Mouse (Mus musculus) regulatory T cell (primary cell): Measurements from ENCODE around the gene Acot4.
"Not testable (repeated sequence)": the region's sequence is repeated elsewhere in the genome, so short reads cannot be mapped to it uniquely, and the experiment has no call there.

Source experiments
- in situ Hi-C: fragments of 300-600 bp; cut with MboI, MseI; formaldehyde crosslinking; loops from one replicate; pipeline ENCODE4 v1.15.1; 2025; ENCODE audit warnings: high pct_unique_total_duplicates

The Acot4 gene

DNA sequence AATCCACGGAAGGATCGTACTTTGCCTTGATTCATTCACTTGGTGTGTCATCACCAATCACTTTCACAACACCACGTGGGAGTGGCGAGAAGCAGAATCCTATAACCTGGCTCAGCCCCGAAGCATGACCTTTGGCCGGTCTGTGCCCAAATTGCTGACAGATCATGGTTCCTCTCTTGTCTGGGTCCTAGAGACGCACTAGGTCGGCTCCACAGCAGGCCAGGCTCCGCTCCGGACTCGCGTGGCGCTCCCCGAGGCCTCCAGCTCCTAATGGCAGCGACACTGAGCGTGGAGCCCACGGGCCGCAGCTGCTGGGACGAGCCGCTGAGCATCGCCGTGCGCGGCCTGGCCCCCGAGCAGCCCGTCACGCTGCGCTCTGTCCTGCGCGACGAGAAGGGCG is at the start of gene Acot4:
Acot4 (plus strand) TSS at position 139 of the 400 bp plus-strand sequence.
- in situ Hi-C loops, result not testable (repeated sequence)

DNA sequence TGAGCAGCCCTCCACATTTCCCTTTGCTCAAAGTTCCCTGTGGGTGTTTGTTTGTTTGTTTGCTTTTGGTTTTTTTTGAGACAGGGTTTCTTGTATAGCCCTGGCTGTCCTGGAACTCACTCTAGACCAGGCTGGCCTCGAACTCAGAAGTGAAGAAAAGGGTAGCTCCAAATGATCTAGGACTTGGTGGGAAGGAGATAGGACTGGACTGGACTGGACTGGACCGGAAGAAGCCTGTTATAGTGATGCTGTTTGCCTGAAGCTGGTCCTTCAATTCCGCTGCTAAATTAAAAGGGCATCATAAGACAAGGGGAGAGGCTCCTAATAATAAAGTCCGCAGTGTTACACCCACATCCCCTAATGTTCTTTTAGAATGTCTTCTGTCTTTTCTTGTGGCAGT is 49.7 kb upstream of the Acot4 start:
- in situ Hi-C loops, result no loop called here

DNA sequence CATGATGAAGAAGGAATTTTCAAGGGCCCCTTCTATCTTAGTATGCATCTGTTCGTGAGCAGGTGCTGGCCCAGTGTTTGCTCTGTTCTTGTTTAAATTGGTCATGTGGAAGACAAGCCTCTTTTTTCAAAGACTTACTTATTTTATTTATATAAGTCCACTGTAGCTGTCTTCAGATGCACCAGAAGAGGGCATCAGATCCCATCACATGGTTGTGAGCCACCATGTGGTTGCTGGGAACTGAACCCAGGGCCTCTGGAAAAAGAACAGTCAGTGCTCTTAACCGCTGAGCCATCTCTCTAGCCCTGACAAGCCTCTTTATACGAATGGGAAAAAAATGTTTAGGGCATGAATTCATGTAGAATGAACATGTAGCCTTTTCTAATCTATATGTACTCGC is 48.8 kb upstream of the Acot4 start:
- in situ Hi-C loops, result no loop called here

DNA sequence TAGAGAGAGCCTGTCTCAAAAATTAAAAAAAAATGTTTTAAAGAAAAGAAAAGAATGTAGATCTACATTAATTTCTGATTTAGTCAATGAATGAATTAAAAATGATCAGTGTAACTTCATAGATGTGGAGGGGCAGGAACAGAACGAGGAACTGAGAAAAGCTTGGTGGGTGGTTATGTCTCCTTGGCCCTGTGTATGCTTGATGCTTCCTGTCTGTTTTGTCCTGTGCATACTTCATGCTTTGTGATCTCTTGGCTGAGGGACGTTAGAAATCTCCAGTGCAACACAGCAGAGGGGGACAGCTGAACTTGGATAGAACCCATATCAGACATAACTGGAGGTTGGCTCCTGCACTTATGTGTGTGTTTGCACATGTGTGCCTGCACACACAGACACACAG is 41.0 kb upstream of the Acot4 start:
- in situ Hi-C loops, result no loop called here

DNA sequence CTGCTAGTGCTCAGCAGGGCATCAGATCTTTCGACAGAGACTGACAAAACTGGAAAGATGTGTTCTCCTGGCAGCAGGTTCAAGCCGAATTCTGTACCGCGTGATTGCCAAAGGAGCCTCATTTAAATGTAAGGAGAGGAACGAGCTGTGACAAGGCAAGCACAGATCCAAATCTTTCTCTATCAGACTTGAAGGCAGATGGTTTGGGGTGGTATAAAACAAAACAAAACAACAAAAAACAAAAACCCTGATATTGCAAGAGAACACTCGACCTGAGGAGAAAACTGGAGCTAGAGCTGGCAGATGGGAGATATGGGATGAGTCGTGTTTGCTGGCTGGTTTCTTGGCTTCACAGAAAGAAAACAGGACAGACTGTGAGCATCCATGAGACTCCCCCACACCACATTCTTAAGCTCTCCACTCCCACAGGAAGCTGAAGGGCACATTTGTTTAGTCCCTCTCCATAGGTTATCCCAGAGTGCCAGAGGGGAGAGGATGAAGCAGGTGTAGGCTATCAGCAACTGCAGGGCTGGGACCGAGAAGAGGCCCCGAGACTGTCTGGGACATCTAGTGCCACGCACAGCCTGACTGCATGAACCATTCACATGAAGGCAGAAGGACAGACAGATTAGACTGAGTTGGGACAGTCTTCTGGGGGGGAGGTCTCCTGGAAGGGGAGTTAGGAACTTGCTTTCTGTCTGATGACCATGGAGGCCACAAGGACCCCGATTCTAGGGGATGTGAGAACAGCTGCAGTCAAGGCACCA is 39.7 kb upstream of the Acot4 start:
- in situ Hi-C loops, result no loop called here

DNA sequence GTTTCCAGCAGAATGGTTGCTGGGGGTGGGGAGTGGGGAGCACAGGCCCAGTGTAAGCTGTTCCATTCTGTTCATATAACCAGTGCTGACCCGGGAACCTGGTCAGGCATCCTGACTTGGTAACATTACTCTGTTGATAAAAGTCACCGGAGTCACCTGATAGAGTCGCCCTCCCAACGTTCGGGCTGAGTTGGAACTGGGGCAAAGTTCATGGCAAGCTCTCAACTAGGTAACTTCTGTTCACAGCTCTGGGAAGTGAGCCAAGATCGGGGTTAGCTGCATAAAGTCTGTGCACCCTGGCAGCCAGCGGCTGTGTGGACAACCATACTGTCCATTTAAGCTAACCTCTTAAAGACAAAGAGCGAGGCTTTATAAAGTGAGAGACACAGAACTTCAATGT is 38.9 kb upstream of the Acot4 start:
- in situ Hi-C loops, result not testable (repeated sequence)

DNA sequence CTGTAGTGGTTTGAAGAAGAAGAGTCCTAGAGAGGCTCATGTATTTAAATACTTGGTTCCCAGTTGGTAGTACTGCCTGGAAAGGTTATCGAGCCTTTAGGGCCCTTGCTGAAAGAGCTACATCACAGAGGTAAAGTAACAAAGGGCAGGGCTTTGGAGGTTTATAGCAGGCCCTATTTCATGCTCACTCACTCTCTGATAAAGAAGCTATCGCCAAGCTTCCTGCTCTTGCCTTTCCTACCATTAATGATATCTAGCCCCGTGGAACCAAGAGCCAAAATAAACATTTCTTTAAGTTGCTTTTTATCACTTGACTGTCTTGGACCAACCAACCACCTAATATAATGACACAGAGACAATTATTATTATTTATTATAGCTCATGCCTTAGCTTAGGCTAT is 37.8 kb upstream of the Acot4 start:
- in situ Hi-C loops, result no loop called here

DNA sequence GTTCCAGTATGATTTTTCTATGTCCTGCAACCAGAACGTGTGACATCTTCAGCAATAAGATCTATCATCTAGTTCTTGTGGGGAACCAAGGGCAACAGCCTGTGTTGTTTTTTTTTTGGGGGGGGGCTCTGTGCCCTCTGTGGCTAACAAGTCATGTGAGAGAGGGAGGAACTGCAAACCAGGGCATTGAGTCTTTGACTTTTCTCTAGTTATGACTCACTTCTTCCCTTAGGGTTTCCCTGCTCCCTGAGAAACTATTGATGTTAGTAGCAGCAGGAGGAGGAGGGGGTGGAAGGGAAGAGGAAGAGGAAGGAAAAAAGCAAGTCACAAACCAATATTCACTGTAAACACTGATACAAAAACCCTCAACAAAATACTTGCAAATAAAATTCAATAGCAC is 34.3 kb upstream of the Acot4 start:
- in situ Hi-C loops, result no loop called here

DNA sequence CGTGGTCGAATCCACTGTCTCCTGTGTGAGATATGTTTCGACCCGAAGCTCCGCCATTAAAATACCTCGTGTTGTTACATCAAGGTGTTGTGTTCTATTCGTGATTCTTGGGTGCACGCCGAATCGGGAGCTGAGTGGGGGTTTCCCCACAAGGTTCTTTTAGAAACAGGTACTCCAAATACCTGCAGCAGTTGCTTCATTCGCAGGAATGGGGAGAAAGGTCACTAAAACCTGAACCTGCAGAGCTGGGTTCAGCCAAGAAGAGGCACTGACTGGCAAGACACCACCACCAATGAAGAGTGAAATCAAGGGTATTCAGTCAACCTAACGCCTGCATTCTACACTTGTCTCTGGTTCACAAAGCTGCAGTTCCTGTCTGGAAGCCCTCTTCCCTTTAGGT is 29.9 kb upstream of the Acot4 start:
- in situ Hi-C loops, result no loop called here

DNA sequence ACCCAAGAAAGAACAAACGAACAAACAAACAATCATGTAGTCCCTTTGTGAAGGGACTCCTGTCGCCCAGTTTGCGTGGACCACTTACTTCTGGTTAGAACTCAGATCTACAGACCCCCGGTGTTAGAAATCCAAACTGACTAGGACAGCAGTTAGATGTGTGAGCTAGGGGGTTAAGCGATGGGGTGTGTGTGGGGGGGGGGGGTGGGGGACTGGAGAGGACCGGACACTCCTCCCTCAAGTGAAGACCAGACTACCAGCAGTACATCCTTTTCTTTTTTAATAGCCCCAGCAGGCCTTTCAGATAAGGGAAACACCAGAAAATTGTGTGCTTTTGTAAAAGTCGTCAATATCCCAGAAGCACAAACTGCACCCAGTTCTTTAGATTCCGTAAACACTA is 29.4 kb upstream of the Acot4 start:
- in situ Hi-C loops, result no loop called here

DNA sequence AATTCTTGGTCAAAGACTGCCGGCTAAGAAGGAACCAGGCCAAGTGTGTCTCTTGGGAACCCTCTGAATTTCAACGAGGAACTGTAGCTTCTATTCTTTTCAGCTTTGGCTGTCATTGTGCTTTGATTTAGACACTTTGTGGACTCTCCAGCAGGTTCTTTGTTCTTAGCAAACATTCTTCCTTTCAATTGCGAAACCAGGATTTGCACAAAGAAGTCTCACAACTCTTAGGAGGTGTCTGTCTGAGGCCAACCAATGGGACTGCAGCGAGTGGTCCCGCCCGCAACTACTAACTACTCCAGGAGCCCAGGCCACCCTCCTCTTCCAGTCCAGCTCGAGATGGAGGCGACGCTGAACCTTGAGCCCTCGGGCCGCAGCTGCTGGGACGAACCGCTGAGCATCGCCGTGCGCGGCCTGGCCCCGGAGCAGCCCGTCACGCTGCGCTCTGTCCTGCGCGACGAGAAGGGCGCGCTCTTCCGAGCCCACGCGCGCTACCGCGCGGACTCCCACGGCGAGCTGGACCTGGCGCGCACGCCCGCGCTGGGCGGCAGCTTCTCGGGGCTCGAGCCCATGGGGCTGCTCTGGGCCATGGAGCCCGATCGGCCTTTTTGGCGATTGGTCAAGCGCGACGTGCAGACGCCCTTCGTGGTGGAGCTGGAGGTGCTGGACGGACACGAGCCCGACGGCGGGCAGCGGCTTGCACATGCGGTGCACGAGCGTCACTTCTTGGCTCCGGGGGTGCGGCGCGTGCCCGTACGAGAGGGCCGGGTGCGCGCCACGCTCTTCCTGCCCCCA is 28.8 kb upstream of the Acot4 start, which contains the start of gene Acot1:
Acot1 (plus strand) TSS at position 320 of the 795 bp plus-strand sequence.
- in situ Hi-C loops, result not testable (repeated sequence)

DNA sequence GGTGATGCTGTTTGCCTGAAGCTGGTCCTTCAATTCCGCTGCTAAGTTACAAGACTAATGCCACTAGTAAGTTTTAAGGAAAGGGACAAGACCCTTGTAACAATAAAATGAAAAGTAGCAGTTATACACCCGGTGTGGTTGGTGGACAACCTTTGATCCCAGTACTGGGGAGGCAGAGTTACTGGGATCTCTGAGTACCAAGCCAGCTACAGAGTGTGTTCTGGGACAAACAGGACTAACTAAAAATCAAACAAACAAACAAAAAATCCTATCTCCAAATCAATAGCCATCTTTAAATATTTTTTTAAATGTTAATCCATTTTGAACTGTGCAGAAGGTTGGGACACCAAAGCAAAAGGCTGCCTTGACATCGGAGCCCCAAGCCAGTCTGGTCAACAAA is 28.0 kb upstream of the Acot4 start:
- in situ Hi-C loops, result no loop called here

DNA sequence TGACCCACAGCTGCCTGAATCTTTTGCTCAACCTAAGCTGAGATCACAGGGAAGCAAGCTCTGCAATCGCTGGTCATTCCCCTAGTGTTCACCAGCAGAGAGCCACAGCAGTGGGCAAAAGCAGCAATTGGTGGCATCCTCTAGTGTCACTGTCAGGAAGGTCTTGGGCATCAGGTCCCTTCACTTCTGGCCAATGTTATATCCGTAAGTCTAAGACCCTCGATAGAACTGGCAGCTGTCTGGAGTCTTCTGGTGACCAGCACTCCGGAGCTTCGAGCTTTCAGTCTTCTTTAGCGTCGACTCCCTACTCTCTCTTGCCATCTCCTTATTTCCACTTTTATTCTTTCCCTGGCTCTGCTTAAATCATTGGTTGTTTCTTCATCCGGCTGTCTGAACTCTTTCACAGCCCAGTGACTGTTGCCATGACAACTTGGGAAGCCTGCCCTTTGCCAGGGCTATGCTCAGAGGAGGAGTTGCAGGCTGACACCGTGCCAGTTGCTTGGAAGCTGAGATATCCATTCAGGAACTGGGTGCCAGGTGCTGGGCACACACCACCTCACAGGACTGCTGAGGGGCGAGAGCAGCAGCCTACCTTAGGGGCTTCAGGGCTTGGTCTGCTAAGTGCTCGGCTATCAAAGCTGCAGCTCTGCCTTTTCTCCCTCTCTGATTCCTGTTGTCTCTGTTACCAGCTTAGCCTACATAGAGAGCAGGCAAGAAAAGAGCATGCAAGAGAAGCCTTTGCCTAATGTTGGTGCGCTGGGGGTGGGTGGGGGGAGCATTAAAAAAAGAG is 26.7 kb upstream of the Acot4 start:
- in situ Hi-C loops, result no loop called here

DNA sequence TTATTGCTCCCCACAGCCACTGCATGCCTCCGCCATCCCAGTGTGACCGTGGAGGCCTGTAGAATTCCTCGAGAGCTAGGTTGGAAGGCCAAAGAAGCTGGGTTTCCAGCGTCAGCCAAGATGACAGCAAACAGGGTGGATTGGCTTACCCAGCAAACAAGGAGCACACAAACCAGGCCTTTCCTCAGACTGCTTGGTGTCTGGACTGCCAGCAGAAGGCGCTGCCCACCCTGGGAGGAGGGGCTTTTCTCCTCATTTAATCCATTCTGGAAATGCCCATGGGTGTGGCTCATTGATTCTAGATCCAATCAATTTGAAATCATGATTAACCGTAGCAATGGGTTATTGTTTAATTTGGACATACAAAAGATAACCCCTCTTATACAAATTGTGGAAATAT is 25.0 kb upstream of the Acot4 start:
- in situ Hi-C loops, result no loop called here

DNA sequence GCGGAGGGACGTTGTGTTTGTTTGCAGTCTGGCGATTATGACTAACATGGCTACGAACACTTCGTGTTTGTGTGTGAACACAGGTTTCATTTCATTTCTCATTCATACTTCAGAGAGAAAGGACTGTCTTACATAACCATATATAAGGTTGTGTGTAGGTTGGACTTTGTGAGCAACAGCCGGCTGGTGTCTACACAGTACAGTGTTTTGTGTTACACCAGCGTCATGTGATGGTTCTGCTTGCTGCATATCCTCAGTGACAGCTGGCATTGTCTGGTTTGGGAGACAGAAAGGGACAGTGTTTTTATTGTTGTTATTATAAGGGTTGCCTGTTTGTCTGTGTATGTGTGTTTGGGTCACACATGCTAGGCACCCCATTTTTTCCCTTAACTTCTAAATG is 24.5 kb upstream of the Acot4 start:
- in situ Hi-C loops, result no loop called here

DNA sequence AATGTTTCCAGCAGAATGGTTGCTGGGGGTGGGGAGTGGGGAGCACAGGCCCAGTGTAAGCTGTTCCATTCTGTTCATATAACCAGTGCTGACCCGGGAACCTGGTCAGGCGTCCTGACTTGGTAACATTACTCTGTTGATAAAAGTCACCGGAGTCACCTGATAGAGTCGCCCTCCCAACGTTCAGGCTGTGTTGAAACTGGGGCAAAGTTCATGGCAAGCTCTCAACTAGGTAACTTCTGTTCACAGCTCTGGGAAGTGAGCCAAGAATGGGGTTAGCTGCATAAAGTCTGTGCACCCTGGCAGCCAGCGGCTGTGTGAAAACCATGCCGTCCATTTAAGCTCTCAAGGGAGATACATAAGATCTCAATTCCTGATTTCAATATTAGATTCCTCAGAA is 17.7 kb upstream of the Acot4 start:
- in situ Hi-C loops, result not testable (repeated sequence)

DNA sequence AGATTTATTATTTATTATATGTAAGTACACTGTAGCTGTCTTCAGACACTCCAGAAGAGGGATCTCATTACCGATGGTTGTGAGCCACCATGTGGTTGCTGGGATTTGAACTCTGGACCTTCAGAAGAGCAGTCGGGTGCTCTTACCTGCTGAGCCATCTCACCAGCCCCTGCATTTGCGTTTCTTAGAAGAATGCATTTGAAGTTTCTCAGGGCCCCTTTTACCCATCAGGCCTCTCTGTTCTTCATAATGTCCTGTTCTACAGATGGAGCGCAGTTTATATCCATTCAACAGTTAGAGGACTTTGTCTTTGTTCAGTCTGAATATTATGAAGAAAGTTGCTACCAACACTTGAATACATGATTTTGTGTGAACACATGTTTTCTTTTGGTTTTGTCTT is 15.9 kb upstream of the Acot4 start:
- in situ Hi-C loops, result not testable (repeated sequence)

DNA sequence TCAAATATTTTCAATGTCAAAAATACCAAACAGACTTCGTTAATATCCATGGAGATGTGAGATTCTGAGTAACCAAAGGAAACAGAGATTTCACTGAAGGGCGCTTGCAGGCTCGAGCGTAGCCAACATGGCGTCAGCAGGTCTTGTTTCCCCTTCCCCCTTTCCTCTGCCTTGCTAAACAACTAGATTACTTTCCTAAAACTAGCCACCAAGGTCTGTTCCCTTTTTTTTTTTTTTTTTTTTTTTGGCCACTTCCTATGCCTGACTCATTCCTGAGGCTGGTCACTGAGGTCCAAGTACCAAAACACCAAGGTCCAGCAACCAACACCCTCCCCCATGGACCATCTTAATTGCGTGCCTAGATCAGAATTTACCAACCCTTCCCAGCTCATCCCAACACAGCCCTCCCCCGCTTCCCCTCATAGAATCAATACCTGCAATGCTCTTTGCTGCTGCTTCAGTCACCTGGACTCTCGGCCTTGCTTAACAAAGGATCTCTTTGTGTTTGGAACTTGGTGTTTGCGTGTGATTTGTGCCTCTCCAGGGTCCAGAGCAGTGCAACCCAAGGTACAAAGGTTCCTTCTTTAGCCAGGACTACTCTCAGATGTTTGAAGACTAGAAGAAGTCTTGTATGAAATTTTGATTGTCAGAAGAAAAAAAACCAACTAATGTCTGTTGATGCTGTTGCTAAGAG is 15.0 kb upstream of the Acot4 start:
- in situ Hi-C loops, result no loop called here

DNA sequence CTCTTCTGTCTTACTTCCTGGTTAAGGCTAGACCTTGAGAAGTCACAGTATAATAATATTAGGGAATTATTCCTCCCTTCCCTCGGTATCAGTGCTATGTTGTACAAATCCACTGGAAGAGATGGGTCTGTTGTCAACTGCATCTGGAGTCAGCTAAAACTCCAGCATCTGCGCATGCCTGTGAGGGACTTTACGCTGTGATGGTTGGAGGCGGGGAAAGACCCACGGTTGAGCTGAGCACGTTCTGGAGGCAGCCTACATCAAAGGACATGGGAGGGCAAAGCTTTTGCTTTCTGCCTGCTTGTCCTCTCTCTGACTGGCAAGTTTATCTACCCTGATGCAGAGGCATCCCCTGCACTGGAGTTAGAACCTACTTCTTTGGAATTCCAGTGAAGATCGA is 12.3 kb upstream of the Acot4 start:
- in situ Hi-C loops, result no loop called here

DNA sequence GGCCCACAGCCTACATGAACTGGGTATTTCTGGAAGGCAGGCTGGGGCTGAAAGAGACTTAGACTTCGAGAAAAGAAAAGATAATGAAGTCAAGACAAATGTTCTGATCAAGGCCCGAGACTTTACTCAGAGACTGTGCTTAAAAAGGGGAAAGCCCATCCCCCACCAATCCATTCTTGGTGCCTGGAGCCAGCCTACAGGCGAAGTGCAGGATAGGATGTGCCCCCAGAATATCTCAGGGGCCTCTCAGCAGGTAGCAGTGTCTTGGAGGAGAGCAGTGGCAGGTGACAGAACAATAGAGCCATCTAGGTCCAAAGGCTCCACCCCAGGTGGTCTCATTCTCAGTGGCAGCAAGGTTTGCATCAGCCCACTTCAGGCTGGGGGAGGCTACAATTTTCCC is 9.9 kb upstream of the Acot4 start:
- in situ Hi-C loops, result not testable (repeated sequence)

DNA sequence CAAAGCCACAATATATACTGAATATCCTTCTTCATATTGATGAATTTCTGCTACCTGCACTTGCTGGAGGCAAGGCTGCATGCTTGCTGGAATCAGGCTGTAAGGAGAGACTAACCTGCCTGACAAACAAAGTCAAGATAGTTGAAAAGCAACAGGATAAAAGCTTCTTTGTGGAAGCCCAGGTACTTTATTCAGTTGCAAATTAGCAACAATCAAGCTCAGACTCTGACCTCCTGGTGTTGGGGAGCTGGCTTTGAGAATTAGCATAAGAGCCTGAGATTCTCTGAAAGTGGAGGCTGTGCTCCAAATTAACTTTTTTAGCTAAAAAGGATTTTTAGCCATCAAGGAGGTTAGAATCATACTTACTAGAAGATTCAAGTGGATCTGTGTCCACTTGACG is 9.1 kb upstream of the Acot4 start:
- in situ Hi-C loops, result not testable (repeated sequence)
